Mouse (Mus musculus): ENCODE data around the gene Ankrd33. TPM values are rescaled to one million over a fixed set of nuclear protein-coding genes. Genes with fewer than 3 reads are reported as not detected.

Ankrd33 gene
- polyA plus RNA-seq, 1 experiment from 2014 or later, result not detected

- no peak for DNase-seq (ENCODE audit: low spot score)
- H3K27me3 ChIP-seq (ENCODE audit: insufficient read depth, poor library complexity, severe bottlenecking), result no peaks in the 10 kb centered on the region
- no peaks in the 10 kb centered on the region for H3K36me3 ChIP-seq
- H3K9me3 ChIP-seq, result no peaks in the 10 kb centered on the region
- peaks cover 63% of the 10 kb centered on the region for H3K4me1 ChIP-seq
- WGBS, result 64% methylated on average over 15 of the region's 15 CpGs
- peak overlapping the region; percentile 82 for H3K27ac ChIP-seq
- no peak overlapping the region for H3K4me3 ChIP-seq
These were observed 30.8 kb downstream of the Ankrd33 start for GRCm38 (mm10) chr15:101146100-101146965.

- Histone ChIP-seq H3K27me3 (ENCODE audit: insufficient read depth, poor library complexity, severe bottlenecking) (no peaks in the 10 kb centered on the region), H3K9me3 (no peaks in the 10 kb centered on the region), H3K4me1 (peaks cover 62% of the 10 kb centered on the region), H3K36me3 (no peaks in the 10 kb centered on the region), H3K4me3 (no peak overlapping the region), H3K27ac (peak overlapping the region; percentile 78)
- no peak for DNase-seq (ENCODE audit: low spot score)
- 31% methylated on average over 16 of the region's 16 CpGs for WGBS
These were observed 31.8 kb downstream of the Ankrd33 start for GRCm38 (mm10) chr15:101147115-101147909.

- Histone ChIP-seq H3K4me3 (peak overlapping the region; percentile 19; the same call in 1 of the 2 replicates), H3K36me3 (no peaks in the 10 kb centered on the region), H3K4me1 (peaks cover 57% of the 10 kb centered on the region), H3K27ac (peak overlapping the region; percentile 78), H3K27me3 (ENCODE audit: insufficient read depth, poor library complexity, severe bottlenecking) (no peaks in the 10 kb centered on the region), H3K9me3 (no peaks in the 10 kb centered on the region)
- WGBS, result 8% methylated on average over 6 of the region's 6 CpGs
- no peak for DNase-seq (ENCODE audit: low spot score)
These were observed 32.3 kb downstream of the Ankrd33 start for GRCm38 (mm10) chr15:101147910-101148273.

- Histone ChIP-seq H3K4me1 (peaks cover 50% of the 10 kb centered on the region), H3K36me3 (no peaks in the 10 kb centered on the region), H3K9me3 (no peaks in the 10 kb centered on the region), H3K27ac (peak overlapping the region; percentile 78), H3K27me3 (ENCODE audit: insufficient read depth, poor library complexity, severe bottlenecking) (no peaks in the 10 kb centered on the region), H3K4me3 (no peak overlapping the region)
- 58% methylated on average over 6 of the region's 6 CpGs for WGBS
- no peak for DNase-seq (ENCODE audit: low spot score)
These were observed 33.0 kb downstream of the Ankrd33 start for GRCm38 (mm10) chr15:101148604-101149003.

- Histone ChIP-seq H3K27me3 (ENCODE audit: insufficient read depth, poor library complexity, severe bottlenecking) (no peaks in the 10 kb centered on the region), H3K4me3 (no peak overlapping the region), H3K36me3 (no peaks in the 10 kb centered on the region), H3K9me3 (peaks cover under 1% of the 10 kb centered on the region; the same call in 1 of the 2 replicates), H3K4me1 (peaks cover 23% of the 10 kb centered on the region), H3K27ac (no peak overlapping the region)
- whole genome bisulfite sequencing, result 55% methylated on average over 9 of the region's 9 CpGs
- DNase-seq (ENCODE audit: low spot score), result no peak
These were observed 36.1 kb downstream of the Ankrd33 start for GRCm38 (mm10) chr15:101151409-101152261.

GRCm38 (mm10) chr15:101154700-101155616 is 39.4 kb downstream of the Ankrd33 start:
- H3K4me3 ChIP-seq, result no peak overlapping the region
- H3K4me1 ChIP-seq, result peaks cover 4% of the 10 kb centered on the region; the same call in 1 of the 2 replicates
- H3K36me3 ChIP-seq, result no peaks in the 10 kb centered on the region
- WGBS, result 76% methylated on average over 7 of the region's 7 CpGs
- H3K27me3 ChIP-seq (ENCODE audit: insufficient read depth, poor library complexity, severe bottlenecking), result no peaks in the 10 kb centered on the region
- no peak overlapping the region for H3K27ac ChIP-seq
- DNase-seq (ENCODE audit: low spot score), result no peak
- H3K9me3 ChIP-seq, result peaks cover 2% of the 10 kb centered on the region; the same call in 1 of the 2 replicates

- 12% methylated on average over 1 of the region's 1 CpGs for WGBS
- no peak for DNase-seq (ENCODE audit: low spot score)
- Histone ChIP-seq H3K4me3 (no peak overlapping the region), H3K9me3 (peaks cover 2% of the 10 kb centered on the region; the same call in 1 of the 2 replicates), H3K27ac (no peak overlapping the region), H3K36me3 (no peaks in the 10 kb centered on the region), H3K4me1 (peaks cover 33% of the 10 kb centered on the region), H3K27me3 (ENCODE audit: insufficient read depth, poor library complexity, severe bottlenecking) (peaks cover 7% of the 10 kb centered on the region; the same call in 1 of the 2 replicates)
These were observed 44.6 kb downstream of the Ankrd33 start for GRCm38 (mm10) chr15:101160128-101160527.

GRCm38 (mm10) chr15:101160591-101160990 is 45.0 kb downstream of the Ankrd33 start:
- DNase-seq (ENCODE audit: low spot score), result no peak
- Histone ChIP-seq H3K4me1 (peaks cover 36% of the 10 kb centered on the region), H3K4me3 (no peak overlapping the region), H3K36me3 (no peaks in the 10 kb centered on the region), H3K9me3 (peaks cover 2% of the 10 kb centered on the region; the same call in 1 of the 2 replicates), H3K27ac (no peak overlapping the region), H3K27me3 (ENCODE audit: insufficient read depth, poor library complexity, severe bottlenecking) (peaks cover 7% of the 10 kb centered on the region; the same call in 1 of the 2 replicates)
- WGBS, result 35% methylated on average over 7 of the region's 7 CpGs

- Histone ChIP-seq H3K27ac (no peak overlapping the region), H3K9me3 (peaks cover 2% of the 10 kb centered on the region; the same call in 1 of the 2 replicates), H3K36me3 (no peaks in the 10 kb centered on the region), H3K4me1 (peaks cover 41% of the 10 kb centered on the region), H3K27me3 (ENCODE audit: insufficient read depth, poor library complexity, severe bottlenecking) (peaks cover 7% of the 10 kb centered on the region; the same call in 1 of the 2 replicates), H3K4me3 (no peak overlapping the region)
- 85% methylated on average over 7 of the region's 7 CpGs for WGBS
- DNase-seq (ENCODE audit: low spot score), result no peak
These were observed 46.0 kb downstream of the Ankrd33 start for GRCm38 (mm10) chr15:101161534-101161933.

- 39% methylated on average over 15 of the region's 15 CpGs for WGBS
- no peaks in the 10 kb centered on the region for H3K36me3 ChIP-seq
- no peaks in the 10 kb centered on the region for H3K9me3 ChIP-seq
- DNase-seq (ENCODE audit: low spot score), result no peak
- H3K27me3 ChIP-seq (ENCODE audit: insufficient read depth, poor library complexity, severe bottlenecking), result peaks cover 7% of the 10 kb centered on the region; the same call in 1 of the 2 replicates
- peak overlapping the region; percentile 37; the same call in 1 of the 2 replicates for H3K27ac ChIP-seq
- no peak overlapping the region for H3K4me3 ChIP-seq
- H3K4me1 ChIP-seq, result peaks cover 41% of the 10 kb centered on the region
These were observed 47.5 kb downstream of the Ankrd33 start for GRCm38 (mm10) chr15:101163056-101163458.

GRCm38 (mm10) chr15:101163854-101164253 is 48.3 kb downstream of the Ankrd33 start:
- no peak for DNase-seq (ENCODE audit: low spot score)
- Histone ChIP-seq H3K4me3 (no peak overlapping the region), H3K27ac (peak overlapping the region; percentile 44), H3K27me3 (ENCODE audit: insufficient read depth, poor library complexity, severe bottlenecking) (peaks cover 7% of the 10 kb centered on the region; the same call in 1 of the 2 replicates), H3K9me3 (no peaks in the 10 kb centered on the region), H3K4me1 (peaks cover 41% of the 10 kb centered on the region), H3K36me3 (no peaks in the 10 kb centered on the region)
- WGBS, result 42% methylated on average over 5 of the region's 5 CpGs
